ENCODE assay signal across 9 mouse cellular contexts in the genomic region with DNA sequence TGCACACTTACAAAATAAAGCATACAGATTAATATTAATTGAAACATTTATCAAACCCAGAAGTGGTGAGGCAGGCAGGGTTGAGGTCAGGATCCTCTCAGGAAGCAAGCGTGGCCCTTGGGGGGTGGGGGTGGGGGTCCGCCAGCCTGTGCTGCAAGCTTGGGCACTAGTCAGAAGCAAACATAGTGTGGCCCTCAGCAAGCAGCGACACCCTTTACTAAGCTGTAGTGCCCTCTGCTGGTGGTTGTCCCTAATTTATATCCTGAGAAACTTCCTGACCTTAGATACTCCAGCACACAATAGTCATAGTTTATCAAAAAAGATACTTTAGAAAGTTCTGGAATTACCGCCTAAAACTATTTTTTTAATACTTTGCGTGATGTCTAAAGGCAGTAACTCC. TPM values are rescaled to one million over a fixed set of nuclear protein-coding genes. Genes with fewer than 3 reads are reported as not detected.
DNase-seq lines count a peak whose midpoint lies in the region; ATAC-seq and TF ChIP-seq lines count a peak whose summit lies in the region.
"Had no signal": no experiment of that assay in that cellular context is flagged by ENCODE, and none has a peak within 500 bp of the region (broad histone marks: within the 10 kb centered on the region; RNA-seq: fewer than 3 reads in every experiment).

No protein-coding gene starts in this region.

- no peaks in the 10 kb centered on the region for H3K9me3 ChIP-seq in kidney, embryonic 16.5 days (ENCODE audit: low read length)

- intact Hi-C loops in heart, adult 2 months (cut with DNase I), result loop anchor here (1.0 to 2.0 kb wide), 3 partner anchors 22 to 175 kb away; no protein-coding TSS in a partner anchor
- intact Hi-C loops in heart, postnatal 25 days (cut with DNase I), result loop anchor here (1.0 kb wide), 2 partner anchors 23 to 44 kb away; no protein-coding TSS in a partner anchor

- no peak overlapping the region for H3K4me3 ChIP-seq in heart, adult 2 months
- H3K4me3 ChIP-seq in kidney, embryonic 16.5 days (ENCODE audit: low read length), result no peak overlapping the region

- H3K4me2 ChIP-seq in kidney, embryonic 16.5 days (replicated peaks; ENCODE audit: low read depth, low read length), result no peak overlapping the region

- H3K27ac ChIP-seq in heart, adult 2 months, result no peak overlapping the region; the same call in 1 of the 2 replicates
- no peak overlapping the region for H3K27ac ChIP-seq in kidney, embryonic 16.5 days (ENCODE audit: low read length)

- peak; percentile 52 to 72 for DNase-seq in heart, adult 2 months
- DNase-seq in heart, postnatal 25 days (ENCODE audit: low spot score), result no peak
- peak; percentile 72 for DNase-seq in CD4-positive helper T cell, adult 2 months (ENCODE audit: low read depth, low spot score)
- peak; percentile 71 to 88 for DNase-seq in adrenal gland, postnatal 36 days
- DNase-seq in lung, postnatal 14 days, result peak; percentile 92
- DNase-seq in spleen, postnatal 4 days (ENCODE audit: low spot score in 2 of 2), result peak; percentile 75 to 90

- TF ChIP-seq EP300 in heart, adult 2 months (IDR thresholded peaks at IDR 0.05; ENCODE audit: insufficient read depth, low read depth, low read length), result peak; percentile 76; the same call in 1 of the 2 replicates

- H3K9ac ChIP-seq in heart, adult 2 months (ENCODE audit: low read depth, low read length), result no peak overlapping the region
- no peak overlapping the region for H3K9ac ChIP-seq in kidney, embryonic 16.5 days (replicated peaks; ENCODE audit: low read length)

- no peaks in the 10 kb centered on the region for H3K36me3 ChIP-seq in heart, adult 2 months (ENCODE audit: control insufficient read depth, insufficient read depth, low read length)
- peaks cover 29% of the 10 kb centered on the region for H3K36me3 ChIP-seq in kidney, embryonic 16.5 days (ENCODE audit: insufficient read depth, low read length)

- H3K79me2 ChIP-seq in heart, adult 2 months (replicated peaks; ENCODE audit: control insufficient read depth, insufficient read depth, low read length), result no peaks in the 10 kb centered on the region

- peak; percentile 75 for ATAC-seq in erythroblast, adult 5-6 weeks (replicated peaks; ENCODE audit: low FRiP score, poor library complexity, severe bottlenecking)
- peak; percentile 43; the same call in 1 of the 2 replicates for ATAC-seq in kidney, embryonic 16.5 days (ENCODE audit: low FRiP score, low TSS enrichment)

- no peaks in the 10 kb centered on the region for H3K4me1 ChIP-seq in heart, adult 2 months (ENCODE audit: control insufficient read depth, insufficient read depth, low read length)
- peaks cover 6% of the 10 kb centered on the region; the same call in 1 of the 2 replicates for H3K4me1 ChIP-seq in kidney, embryonic 16.5 days (ENCODE audit: insufficient read depth, low read length)

- peak; percentile 87 for TF ChIP-seq CTCF in heart, adult 2 months (IDR thresholded peaks at IDR 0.05)

- TF ChIP-seq POLR2A in heart, adult 2 months (IDR thresholded peaks at IDR 0.05; ENCODE audit: insufficient read depth, low read depth, low read length), result no peak

- no peaks in the 10 kb centered on the region for H3K27me3 ChIP-seq in heart, adult 2 months (ENCODE audit: control insufficient read depth, insufficient read depth, low read length)
- H3K27me3 ChIP-seq in kidney, embryonic 16.5 days (ENCODE audit: insufficient read depth, low read length), result no peaks in the 10 kb centered on the region

- 15% methylated on average over 5 of the region's 5 CpGs for WGBS in heart, adult 2 months
- 32% methylated on average over 5 of the region's 5 CpGs for WGBS in kidney, embryonic 16.5 days

RNA-seq across cellular contexts. Expression of a gene that starts 38.5 kb away (rescaled TPM):
- total RNA-seq in heart, adult 2 months (2021), result 10 to 100 TPM; 17.8 to 19.6 TPM
- polyA plus RNA-seq in heart, adult 2 months (2012; rRNA removed), result 32.2 and 37.0 TPM in 2 replicates
- 10 to 100 TPM; 20.9 to 24.7 TPM for total RNA-seq in heart, postnatal 25 days (2021)
- total RNA-seq in adrenal gland, postnatal 36 days (2021), result 10 to 100 TPM; 31.1 to 36.4 TPM
- 15.8 and 33.2 TPM in 2 replicates for total RNA-seq in erythroblast, adult 5-6 weeks (2015; ENCODE audit: low replicate concordance)
- 19.6 and 29.7 TPM in 2 replicates for total RNA-seq in erythroblast, adult 5-6 weeks (2017; ENCODE audit: low replicate concordance)
- polyA plus RNA-seq in kidney, embryonic 16.5 days (2015; fragmentation: Nextera tagmentation; extraction: Ambion mirVana), result 10.9 and 11.3 TPM in 2 replicates

RNA-seq across cellular contexts. Expression of a gene that starts 53.5 kb away (rescaled TPM):
- under 1 TPM; 0.18 to 0.21 TPM for total RNA-seq in heart, adult 2 months (2021)
- polyA plus RNA-seq in heart, adult 2 months (2012; rRNA removed), result 0.23 and 2.5 TPM in 2 replicates
- total RNA-seq in heart, postnatal 25 days (2021), result under 1 TPM; 0.08 to 0.10 TPM
- total RNA-seq in adrenal gland, postnatal 36 days (2021), result not detected
- not detected in 2 replicates for total RNA-seq in erythroblast, adult 5-6 weeks (2015; ENCODE audit: low replicate concordance)
- total RNA-seq in erythroblast, adult 5-6 weeks (2017; ENCODE audit: low replicate concordance), result 0.14 and 0.26 TPM in 2 replicates
- 0.27 and 0.44 TPM in 2 replicates for polyA plus RNA-seq in kidney, embryonic 16.5 days (2015; fragmentation: Nextera tagmentation; extraction: Ambion mirVana)
- total RNA-seq: left cerebral cortex, postnatal 10 days had no signal
